In the genomic region with DNA sequence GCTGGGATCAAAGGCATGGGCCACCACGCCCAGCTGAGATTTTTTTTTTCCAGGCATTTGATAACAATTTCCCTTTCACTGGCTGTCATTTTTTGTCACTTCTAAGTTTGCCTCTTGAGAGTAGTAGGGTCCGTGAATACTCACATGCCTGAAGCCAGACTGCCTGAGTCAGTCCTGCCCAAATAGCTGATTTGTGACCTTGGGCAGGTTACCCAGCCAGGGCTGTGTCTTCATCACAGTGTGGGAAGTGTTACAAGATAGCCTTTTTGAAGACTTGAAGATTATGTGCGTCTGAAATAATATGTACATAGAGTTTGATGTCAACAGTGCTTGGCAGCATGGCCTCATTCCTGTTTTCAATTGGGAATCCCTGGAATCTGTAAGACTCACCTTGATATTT, we compare ENCODE assay signal across 21 mouse cellular contexts. TPM values are rescaled to one million over a fixed set of nuclear protein-coding genes. Genes with fewer than 3 reads are reported as not detected.
DNase-seq lines count a peak whose midpoint lies in the region; ATAC-seq and TF ChIP-seq lines count a peak whose summit lies in the region.
"Had no signal": no experiment of that assay in that cellular context is flagged by ENCODE, and none has a peak within 500 bp of the region (broad histone marks: within the 10 kb centered on the region; RNA-seq: fewer than 3 reads in every experiment).

No protein-coding gene starts in this region.

- DNase-seq in adrenal gland, adult (ENCODE audit: inconsistent age in 2 of 2, low spot score in 1 of 2), result peak; percentile 41 to 74
- DNase-seq in adrenal gland, postnatal 4 days (ENCODE audit: low spot score in 2 of 2), result no peak
- peak; percentile 81 for DNase-seq in heart, adult 11 months
- DNase-seq in heart, adult 18-20 months, result no peak
- DNase-seq in liver, adult 2 months (ENCODE audit: extremely low read depth, low read depth, low spot score), result peak; percentile 38
- DNase-seq in liver, embryonic 11.5 days (ENCODE audit: low spot score), result no peak
- DNase-seq in adrenal gland, postnatal 25 days, result peak; percentile 22
- DNase-seq in right cerebral cortex, adult 18-20 months, result no peak
- DNase-seq: B cell, adult 2 months; cerebellum, adult 18-20 months; cerebellum, adult 9-11 months; cerebellum, postnatal 36 days; forebrain, postnatal 0 days; gastrocnemius, postnatal 14 days; kidney, adult 2 months had no signal

- WGBS in liver, adult 2 months, result 45% methylated on average over 3 of the region's 3 CpGs
- WGBS in liver, embryonic 11.5 days, result 83% methylated on average over 3 of the region's 3 CpGs

- H3K4me3 ChIP-seq in liver, adult 2 months (ENCODE audit: insufficient read depth, low read depth, low read length), result no peak overlapping the region
- H3K4me3 ChIP-seq in liver, embryonic 11.5 days (ENCODE audit: low read depth, low read length), result no peak overlapping the region
- H3K4me3 ChIP-seq: forebrain, embryonic 13.5 days; hindbrain, embryonic 10.5 days; intestine, embryonic 15.5 days; kidney, embryonic 15.5 days had no signal

- TF ChIP-seq CTCF in liver, adult 2 months (IDR thresholded peaks at IDR 0.05; ENCODE audit: low read depth, low read length), result no peak

- H3K9ac ChIP-seq in liver, adult 2 months (ENCODE audit: low read depth, low read length), result no peak overlapping the region
- no peak overlapping the region for H3K9ac ChIP-seq in liver, embryonic 11.5 days (ENCODE audit: low read depth, low read length)
- H3K9ac ChIP-seq: forebrain, embryonic 13.5 days; forebrain, postnatal 0 days; hindbrain, embryonic 14.5 days; intestine, embryonic 15.5 days; kidney, embryonic 15.5 days had no signal

- H3K4me2 ChIP-seq in liver, embryonic 11.5 days, result no peak overlapping the region
- H3K4me2 ChIP-seq: forebrain, embryonic 13.5 days; hindbrain, embryonic 14.5 days; intestine, embryonic 15.5 days; kidney, embryonic 15.5 days had no signal

- peaks cover 43% of the 10 kb centered on the region for H3K79me2 ChIP-seq in liver, adult 2 months (ENCODE audit: control insufficient read depth, insufficient read depth, low read length)

- peaks cover 2% of the 10 kb centered on the region; the same call in 1 of the 2 replicates for H3K36me3 ChIP-seq in liver, adult 2 months (ENCODE audit: control insufficient read depth, insufficient read depth, low read length)
- H3K36me3 ChIP-seq in liver, embryonic 11.5 days (ENCODE audit: control insufficient read depth, insufficient read depth, low read length), result peaks cover 12% of the 10 kb centered on the region; the same call in 1 of the 2 replicates
- H3K36me3 ChIP-seq: intestine, embryonic 15.5 days had no signal

- H3K27ac ChIP-seq in liver, adult 2 months (replicated peaks; ENCODE audit: insufficient read depth, low read depth, low read length), result no peak overlapping the region
- no peak overlapping the region for H3K27ac ChIP-seq in liver, embryonic 11.5 days (ENCODE audit: low read depth, low read length)
- H3K27ac ChIP-seq: forebrain, embryonic 13.5 days; hindbrain, embryonic 10.5 days; hindbrain, embryonic 14.5 days; intestine, embryonic 15.5 days; kidney, embryonic 15.5 days had no signal

- TF ChIP-seq POLR2A in liver, adult 2 months (IDR thresholded peaks at IDR 0.05; ENCODE audit: extremely low read depth, insufficient read depth, low read length), result no peak

- H3K27me3 ChIP-seq in liver, adult 2 months (ENCODE audit: control insufficient read depth, insufficient read depth, low read length), result no peaks in the 10 kb centered on the region
- H3K27me3 ChIP-seq in liver, embryonic 11.5 days (replicated peaks; ENCODE audit: control insufficient read depth, insufficient read depth, low read length), result no peaks in the 10 kb centered on the region
- H3K27me3 ChIP-seq: forebrain, embryonic 13.5 days; intestine, embryonic 15.5 days; kidney, embryonic 15.5 days; Patski had no signal

- H3K4me1 ChIP-seq in liver, adult 2 months (ENCODE audit: control insufficient read depth, insufficient read depth, low read length), result peaks cover 41% of the 10 kb centered on the region
- peaks cover 16% of the 10 kb centered on the region for H3K4me1 ChIP-seq in liver, embryonic 11.5 days (replicated peaks; ENCODE audit: control insufficient read depth, insufficient read depth, low read length)

- ATAC-seq in liver, embryonic 11.5 days (replicated peaks; ENCODE audit: low FRiP score), result no peak
- ATAC-seq: forebrain, embryonic 13.5 days; forebrain, postnatal 0 days; intestine, embryonic 15.5 days; Patski had no signal

- no peaks in the 10 kb centered on the region for H3K9me3 ChIP-seq in liver, embryonic 11.5 days (ENCODE audit: control insufficient read depth, low read length)
- H3K9me3 ChIP-seq: forebrain, embryonic 13.5 days; hindbrain, embryonic 10.5 days; intestine, embryonic 15.5 days; kidney, embryonic 15.5 days had no signal

RNA-seq across cellular contexts. Expression of gene Rad23b, which starts 6.9 kb away (rescaled TPM):
- 100 to 1,000 TPM; 130 to 141 TPM for total RNA-seq in adrenal gland, postnatal 4 days (2021)
- 100 to 1,000 TPM; 113 to 115 TPM for total RNA-seq in heart, adult 18-20 months (2021)
- 99.7 and 101 TPM in 2 replicates for total RNA-seq in liver, adult 2 months (2014; rRNA removed)
- 250 and 257 TPM in 2 replicates for polyA plus RNA-seq in liver, adult 2 months (2012; rRNA removed)
- polyA plus RNA-seq in liver, embryonic 11.5 days (2014; fragmentation: Nextera tagmentation; extraction: Ambion mirVana), result 61.9 and 67.9 TPM in 2 replicates
- 123 and 152 TPM in 2 replicates for total RNA-seq in adrenal gland, postnatal 25 days (2021)

Comparison
In these comparisons a context has a peak if more than half of its experiments do, and no peak if none do; other contexts are left out.
1. DNase-seq: peak in adrenal gland, adult (2 of 2), heart, adult 11 months (single experiment), liver, adult 2 months (single experiment) and adrenal gland, postnatal 25 days (single experiment); none in adrenal gland, postnatal 4 days (0 of 2), heart, adult 18-20 months (0 of 2), liver, embryonic 11.5 days (single experiment) and right cerebral cortex, adult 18-20 months (single experiment).